Mouse (Mus musculus): Measurements from ENCODE around the gene Rap1b.

Rap1b gene

DNA sequence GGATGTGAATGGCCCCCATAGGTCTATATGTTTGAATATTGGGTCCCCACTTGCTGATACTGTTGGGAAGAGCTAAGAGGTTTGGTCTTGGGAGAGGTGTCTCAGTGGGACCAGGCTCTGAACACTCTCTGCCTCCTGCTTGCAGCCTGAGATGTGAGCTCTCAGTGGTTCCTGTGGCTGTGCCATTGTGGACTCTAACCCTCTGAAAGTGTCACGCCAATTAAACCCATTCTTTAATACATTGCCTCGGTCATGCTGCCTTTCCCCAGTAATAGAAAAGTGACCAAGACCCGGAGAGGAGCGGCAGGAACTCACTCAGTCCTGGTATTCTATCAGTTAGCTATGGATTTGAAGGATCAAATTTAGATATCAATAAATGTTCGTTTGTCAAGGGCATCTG is 12.4 kb upstream of the Rap1b start:
- no peak for DNase-seq (ENCODE audit: low spot score in 2 of 2)

DNA sequence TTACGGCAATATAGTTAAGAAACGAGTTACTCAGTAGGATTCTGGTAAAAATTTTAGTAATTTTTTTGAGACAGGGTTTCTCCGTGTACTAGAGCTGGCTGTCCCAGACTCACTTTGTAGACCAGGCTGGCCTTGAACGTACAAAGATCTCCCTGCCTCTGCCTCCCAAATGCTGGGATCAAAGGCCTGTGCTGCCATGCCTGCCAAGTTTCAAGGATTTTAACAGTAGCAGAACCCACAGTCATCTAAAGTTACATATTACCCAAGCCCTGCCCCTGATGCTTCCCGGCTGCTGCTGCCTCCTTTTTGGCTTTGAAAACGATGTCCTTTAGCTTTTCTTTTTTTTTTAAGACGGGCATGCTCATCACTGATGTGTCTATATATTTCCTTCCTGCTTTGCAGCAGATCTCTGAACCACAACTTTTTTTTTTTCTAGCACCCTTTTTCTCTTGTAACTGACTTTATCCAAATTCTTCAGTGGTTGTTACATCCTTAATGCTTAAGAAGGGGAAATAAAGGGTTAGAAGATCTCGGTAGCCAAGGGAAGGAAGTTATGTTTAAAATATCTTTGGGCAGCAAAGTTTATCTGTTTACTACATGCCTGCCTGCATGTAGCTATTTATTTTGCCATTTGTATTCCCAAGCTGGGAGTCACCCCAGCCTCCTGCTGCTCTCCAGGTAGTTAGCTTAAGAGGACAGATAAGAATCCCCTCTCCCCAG is 10.3 kb upstream of the Rap1b start:
- DNase-seq (ENCODE audit: low spot score in 2 of 2) = no peak

DNA sequence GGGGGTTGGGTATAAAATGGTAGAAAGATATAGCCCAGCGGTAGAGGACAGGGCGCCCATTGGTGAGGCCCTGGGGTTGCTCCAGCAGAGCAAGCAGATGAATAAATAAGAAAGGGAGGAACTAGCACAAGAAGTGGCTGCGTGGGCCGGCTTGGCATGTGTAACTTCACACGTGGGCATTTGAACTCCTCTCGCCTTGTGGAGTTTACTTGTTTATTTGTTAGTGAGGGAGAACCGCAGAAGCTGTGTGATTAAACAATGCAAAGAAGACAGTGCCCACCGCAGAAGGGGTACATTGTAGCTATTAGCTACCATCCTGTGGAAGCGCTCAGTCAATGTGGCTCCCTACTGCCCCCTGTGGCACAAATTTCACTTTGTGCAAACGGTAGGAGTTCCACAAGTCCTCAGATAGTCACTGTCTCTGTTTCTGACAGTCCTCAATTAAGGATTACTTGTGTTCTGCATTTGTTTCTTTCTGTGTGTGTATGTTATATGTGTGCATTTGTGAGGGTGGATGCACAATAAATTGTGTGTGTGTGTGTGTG is 6.9 kb upstream of the Rap1b start:
- DNase-seq (ENCODE audit: low spot score in 2 of 2) = peak in 1 of 2 experiments; percentile 47

DNA sequence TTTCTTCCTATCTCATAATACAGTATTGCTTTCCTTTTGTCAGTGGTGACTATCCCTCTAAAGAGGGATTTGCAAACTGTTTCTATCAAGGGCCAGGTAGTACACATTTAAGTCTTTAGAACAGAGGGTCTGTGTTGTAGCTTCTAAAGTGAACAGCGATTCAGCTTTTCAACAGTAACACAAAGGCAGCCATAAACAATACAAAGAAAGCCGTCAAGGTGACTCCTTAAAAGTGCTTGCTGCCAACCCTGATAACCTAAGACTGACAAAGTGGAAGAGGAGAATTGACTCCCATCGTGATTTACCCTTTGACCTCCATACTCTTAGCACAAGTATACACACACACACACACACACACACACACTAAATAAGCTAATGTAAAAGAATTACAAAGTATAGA is 3.1 kb upstream of the Rap1b start:
- no peak for DNase-seq (ENCODE audit: low spot score in 2 of 2)

DNA sequence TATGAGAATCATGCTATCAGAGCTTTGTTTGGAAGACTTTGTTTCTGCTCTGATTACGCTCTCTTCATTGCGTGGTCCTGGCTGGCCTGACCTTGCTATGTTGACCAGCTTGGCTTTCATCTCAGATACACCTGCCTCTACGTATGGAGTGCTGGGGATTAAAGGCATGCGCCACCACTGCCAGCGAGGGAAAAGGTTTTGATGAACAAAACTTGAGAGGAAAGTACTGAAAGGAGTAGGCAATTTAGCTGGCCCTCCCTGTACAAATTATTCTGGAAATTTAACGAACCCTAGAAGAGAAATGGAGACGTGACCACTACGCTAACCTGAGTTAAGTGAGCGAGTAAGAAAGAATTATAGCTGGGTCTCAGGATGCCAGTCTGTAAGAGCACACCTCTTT is 961 bp upstream of the Rap1b start:
- DNase-seq (ENCODE audit: low spot score in 2 of 2) = no peak

DNA sequence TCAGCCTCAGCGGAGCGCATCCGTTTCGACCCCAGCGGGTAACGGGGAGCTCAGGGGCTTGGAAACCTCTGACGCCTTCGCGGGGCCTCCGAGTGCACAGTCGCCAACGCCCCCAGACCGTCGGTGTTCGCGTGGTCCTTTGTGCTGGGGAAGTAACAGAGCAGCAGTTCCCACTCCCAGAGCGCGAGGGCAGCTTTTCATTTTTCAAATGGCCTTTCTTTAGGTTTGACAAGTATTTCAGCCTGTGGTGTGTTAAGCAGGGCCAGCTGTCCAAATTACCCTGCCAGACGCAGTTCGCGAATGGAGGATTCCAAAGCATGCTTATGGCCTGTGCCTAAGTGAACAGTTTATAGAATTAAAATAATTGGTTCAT is 411 bp upstream of the Rap1b start:
- no peak for DNase-seq (ENCODE audit: low spot score in 2 of 2)

DNA sequence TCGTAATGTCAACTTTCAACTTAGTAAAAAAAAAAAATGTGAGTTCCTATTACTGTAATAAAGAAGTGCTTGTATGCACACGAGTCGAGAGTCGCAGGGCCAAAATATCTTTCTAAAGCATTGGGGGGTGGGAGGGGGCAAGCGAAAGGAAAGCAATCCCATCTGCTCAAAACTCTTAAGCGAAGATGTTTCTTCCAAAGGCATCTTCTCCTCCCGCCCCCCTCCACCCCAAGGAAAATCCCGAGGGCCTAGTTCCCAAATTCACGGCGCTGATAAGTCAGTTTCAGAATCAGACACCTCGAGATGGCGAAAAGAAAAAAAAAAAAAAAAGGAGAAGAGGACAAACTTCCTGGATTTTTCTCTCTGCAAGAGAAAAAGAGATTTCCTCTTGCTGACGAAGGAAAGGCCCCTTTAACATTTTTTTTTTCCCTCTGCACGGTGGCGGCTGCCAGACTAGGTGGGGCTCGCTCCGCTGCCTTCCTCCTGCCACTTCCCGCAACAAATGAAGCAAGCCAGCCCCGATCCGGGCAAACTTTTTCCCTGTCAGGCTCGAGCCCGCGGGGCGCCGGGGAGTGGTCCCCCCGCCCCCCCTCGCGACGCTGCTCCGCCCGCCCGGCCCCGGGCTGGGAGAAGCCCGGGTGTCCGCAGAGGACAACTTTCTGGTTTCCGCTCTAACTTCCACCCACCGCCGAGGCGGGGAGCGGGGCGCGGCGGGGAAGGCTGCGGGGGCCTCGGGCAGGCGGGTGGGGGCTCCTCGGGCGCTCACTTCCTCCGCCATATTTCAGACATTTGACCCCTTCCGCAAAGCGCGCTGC is 846 bp downstream of the Rap1b start:
- DNase-seq (ENCODE audit: low spot score in 2 of 2) = peak; percentile 75 to 76

DNA sequence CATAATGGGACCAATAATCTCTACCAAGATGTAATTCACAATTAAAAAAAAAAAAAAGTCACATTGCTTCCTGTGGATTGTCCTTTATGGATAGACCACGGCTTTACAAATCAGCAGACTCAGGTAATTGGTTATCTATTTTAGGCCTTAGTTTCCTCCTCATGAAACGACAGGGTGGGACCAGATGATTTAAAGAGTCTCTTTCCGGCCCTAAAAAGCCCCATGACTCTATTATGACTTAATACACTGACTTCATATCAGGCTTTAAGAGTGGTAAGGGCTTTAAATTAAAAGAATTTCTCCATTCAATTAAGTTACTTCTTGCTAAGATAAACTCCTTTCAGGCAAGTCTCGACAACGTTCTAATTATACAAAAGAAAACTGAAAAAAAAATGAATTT is 1.6 kb downstream of the Rap1b start:
- DNase-seq (ENCODE audit: low spot score in 2 of 2) = no peak

DNA sequence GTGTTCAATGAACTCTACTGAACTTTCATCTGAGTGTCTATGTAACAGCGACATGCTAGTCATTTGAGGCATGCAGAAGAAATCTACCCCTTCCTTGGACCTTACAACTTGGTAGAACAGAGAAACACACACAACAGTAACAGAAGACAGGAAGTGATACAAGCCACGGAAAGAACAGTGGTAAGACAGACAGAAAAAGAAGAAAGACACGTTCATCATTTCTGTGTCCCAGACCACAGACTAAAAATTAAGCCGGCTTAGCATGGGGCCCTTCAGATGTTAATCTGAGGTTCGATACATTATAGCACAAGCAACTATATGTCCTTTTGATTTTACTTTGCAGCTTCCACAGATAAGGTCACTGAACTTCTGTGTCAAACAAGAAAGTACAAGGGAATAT is 2.1 kb downstream of the Rap1b start:
- no peak for DNase-seq (ENCODE audit: low spot score in 2 of 2)

DNA sequence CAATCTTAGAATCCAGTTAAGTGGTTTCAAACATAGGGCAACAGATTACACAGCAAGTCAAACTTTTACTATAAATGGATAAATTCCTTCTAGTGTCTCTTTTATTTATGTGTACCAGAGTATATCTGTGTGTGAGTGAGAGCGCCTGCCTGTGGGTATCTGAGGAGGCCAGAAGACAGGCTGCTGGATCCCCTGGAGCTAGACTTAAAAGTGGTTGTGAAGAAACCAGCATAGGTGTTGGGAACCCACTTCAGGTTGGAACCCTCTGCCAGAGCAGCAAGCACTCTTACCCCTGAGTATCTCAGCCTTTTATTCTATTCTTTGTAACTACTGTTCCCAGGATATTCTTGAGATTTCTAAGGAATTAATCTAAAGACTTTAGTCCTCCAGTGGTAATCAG is 4.1 kb downstream of the Rap1b start:
- DNase-seq (ENCODE audit: low spot score in 2 of 2) = no peak

DNA sequence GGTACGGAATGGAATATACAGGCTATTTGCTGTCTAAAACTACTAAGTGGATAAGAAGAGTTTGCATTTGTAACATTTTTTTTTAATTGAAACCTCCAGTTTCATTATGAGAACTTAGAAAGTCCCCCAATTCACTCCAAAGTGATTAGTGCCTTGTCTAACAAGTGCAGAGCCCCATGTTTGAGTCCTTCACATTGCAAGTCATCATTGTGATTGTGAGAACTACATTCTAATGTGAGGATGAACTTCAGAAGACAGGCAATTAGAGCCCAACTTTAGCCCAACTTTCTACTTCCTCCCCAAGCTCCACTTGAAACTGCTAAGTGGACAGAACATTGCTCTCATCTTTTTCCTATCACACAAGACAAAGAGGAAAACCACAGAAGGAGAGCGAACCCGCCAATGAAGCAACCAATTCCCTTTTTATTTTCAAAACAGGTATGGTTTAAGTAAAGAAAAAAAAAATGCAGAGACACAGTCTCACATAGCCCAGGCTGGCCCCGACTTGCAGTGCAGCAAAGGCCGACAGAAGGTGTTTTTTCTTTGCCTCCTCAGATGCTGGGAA is 5.3 kb downstream of the Rap1b start:
- DNase-seq (ENCODE audit: low spot score in 2 of 2) = no peak

DNA sequence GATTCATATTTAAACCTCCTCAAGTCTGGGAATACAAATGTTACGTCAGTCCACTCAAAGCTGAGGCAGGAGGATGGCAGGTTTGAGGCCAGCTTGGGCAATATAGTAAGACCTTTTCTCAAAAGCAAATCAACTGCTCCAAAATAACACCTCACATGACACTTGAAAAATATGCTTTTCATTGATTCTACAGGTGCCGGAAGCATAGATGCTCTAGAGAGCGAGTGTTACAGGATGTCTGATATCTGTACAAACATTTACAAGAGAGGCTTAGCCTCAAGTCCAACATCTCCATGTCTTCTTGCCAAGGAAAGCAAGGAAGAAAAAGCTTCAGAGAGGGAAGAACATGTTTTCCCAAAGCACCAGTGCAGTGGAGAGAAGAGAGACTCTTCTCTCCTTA is 6.1 kb downstream of the Rap1b start:
- DNase-seq (ENCODE audit: low spot score in 2 of 2) = no peak

DNA sequence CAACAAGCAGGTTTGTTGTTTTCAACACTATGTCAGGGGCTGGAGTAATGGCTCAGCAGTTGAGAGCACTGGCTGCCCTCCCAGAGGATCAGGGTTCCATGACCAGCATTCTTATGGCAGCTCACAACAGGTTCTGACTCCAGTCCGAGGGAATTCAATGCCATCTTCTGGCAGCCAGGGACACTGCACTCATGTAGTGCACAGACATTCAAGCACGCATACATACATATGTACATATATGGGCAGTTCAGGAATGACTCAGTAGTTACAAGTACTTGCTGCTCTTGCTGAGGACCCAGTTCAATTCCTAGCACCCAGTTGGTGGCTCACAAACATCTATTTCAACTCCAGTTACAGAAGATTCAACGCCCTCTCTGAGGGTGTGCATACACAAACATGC is 6.9 kb downstream of the Rap1b start:
- no peak for DNase-seq (ENCODE audit: low spot score in 2 of 2)

DNA sequence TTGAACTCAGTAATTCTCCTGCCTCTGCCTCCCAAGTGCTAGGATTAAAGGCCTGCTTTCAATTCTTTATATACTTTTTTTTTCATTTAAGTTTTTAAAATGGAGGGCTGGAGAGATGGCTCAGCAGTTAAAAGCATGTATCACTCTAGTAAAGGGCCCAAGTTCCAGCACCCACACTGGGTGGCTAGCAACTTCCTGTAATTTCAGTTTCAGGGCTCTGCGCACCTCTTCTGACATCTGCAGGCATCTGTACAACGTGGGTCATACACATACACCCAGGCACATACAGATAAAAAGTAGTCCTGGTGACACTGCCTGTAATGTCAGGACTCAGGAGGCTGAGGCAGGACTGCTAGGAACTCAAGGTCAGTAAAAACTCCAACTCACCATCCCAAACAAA is 9.5 kb downstream of the Rap1b start:
- DNase-seq (ENCODE audit: low spot score in 2 of 2) = peak in 1 of 2 experiments; percentile 44

DNA sequence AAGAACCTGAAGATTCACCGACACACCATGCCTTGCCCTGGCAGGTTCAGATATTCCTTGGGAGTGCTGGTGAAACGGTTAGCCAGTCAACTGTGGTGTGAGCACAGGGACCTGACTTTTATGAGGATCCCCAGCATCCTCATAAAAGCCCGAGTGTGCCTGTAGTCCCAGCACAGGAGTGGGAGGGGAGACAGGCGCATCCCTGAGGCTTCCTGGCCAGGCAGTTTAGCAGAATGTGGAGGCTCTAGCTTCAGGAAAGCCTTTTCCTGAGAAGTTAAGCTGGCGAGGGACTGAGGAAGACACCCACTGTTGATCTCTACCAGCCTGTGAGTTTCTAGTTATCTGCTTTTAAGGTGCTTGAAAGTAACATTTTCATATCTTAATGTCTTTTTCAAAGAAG is 10.4 kb downstream of the Rap1b start:
- DNase-seq (ENCODE audit: low spot score in 2 of 2) = no peak

DNA sequence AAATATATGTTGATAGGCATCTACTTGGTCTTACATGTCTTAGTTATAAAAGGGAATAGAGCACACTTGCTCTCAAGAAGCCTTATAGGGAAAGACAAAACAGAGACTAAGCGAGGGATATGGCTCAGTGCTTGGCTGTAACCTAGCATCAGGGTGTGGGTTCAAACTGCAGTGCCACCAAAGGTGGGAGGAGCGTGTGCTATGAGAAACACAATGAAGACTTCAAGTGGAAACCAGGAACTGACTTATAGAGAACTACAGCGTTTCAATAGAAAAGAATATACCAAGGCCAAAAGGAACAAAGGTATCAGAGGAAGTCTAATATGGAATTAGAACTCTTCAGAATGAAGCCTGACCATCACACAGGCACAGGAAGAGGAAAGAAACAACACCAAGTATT is 15.0 kb downstream of the Rap1b start:
- DNase-seq (ENCODE audit: low spot score in 2 of 2) = no peak

DNA sequence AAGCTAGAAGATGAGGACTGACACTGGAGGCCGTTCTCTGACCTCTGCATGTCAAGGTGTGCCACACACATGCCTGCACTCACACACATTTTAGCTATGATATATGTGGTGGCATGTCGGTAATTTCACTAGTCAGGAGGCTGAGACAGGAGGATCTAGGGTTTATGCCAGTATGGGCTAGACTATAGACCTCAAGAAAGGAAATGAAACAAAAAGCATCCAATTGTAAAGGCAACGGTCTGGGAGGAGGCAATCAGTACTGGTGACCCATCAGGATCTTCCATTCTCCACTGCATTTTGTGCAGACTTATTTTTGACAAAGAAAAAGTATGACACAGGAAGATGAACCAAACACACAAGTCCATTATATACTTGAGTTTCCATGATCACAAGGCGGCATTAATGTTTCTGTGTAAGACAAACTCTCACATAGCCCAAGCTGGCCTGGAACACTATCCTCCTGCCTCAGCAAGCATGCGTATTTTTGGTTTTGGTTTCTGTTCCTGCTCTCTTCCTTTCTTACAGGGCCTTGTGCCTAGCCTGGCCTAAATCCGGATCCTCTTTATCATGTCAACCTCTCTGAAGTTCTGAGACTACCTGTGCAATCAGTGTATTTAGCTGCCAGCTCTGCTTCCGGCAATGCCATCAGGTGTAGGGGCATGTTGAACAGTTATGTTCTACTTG is 16.2 kb downstream of the Rap1b start:
- DNase-seq (ENCODE audit: low spot score in 2 of 2) = no peak

DNA sequence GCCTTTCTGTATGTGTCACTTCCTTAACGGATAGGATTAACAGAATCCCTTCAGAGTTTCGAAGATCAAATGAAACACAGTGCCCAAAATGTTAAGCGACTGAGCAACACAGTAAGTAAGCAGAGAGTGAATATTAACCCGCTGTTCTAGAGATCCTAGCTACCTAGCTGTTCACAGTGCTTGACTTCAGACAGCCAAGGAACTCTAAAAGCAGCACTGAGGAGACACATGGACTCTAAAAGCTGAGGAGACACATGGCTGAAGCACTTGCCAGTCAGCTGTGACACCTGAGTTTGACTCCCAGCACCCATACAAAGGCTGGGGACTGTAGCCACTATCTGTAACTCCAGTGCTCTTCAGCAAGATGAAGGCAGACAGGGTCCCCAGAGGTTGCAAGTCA is 16.8 kb downstream of the Rap1b start:
- DNase-seq (ENCODE audit: low spot score in 2 of 2) = no peak

DNA sequence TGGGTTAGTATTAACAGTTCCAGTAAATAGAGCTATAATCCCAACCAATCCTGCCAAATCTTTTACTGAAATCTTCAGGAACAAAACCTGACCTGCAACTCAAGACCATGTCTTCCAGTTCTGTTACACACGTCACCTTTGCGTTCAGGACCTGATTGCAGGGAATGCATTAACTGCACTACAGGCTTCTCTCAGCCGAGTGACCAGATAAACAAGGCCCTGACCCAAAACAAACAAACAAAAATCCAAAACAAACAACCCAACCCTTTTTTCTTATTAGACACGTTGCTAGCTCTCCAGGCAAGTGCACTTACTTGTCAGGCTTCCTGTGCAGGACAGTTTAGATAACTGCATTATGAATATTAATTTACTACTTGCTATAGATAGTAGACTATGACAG is 17.3 kb downstream of the Rap1b start:
- DNase-seq (ENCODE audit: low spot score in 2 of 2) = no peak

DNA sequence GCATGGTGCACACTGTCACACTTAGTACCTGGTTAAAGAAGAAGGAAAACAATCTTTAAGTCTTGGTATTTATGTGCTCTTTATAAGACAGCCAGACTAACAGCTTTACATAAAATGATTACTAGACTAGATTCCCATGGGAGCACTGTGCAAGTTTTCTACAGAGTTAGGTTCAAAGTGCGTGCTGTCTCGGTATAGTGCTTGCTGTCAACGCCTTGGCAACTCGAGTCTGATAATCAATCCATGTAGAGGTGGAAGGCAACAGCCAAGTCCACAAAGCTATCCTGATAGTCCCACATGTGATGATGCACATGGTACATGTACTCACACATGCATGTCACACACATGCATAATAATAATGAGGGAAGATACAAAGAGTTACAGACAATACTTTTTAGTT is 21.2 kb downstream of the Rap1b start:
- no peak for DNase-seq (ENCODE audit: low spot score in 2 of 2)

DNA sequence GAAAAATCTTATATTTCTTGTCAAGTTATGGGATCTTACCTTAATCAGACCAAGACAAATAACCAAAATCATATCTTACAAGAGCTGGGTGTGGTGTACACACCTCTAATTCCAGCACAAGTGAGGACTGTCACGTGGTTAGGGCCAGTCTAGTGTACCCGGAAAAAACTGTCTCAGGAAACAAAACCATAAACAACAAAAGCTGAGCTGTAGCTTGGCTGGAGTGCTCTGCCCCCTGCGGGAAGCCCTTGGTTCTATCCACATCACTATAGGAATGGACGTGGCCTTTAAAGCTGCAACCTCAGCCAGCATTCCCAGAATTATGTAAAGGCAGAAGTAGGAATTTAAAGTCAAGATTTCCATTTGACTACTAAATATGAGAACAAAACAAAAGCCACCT is 21.7 kb downstream of the Rap1b start:
- no peak for DNase-seq (ENCODE audit: low spot score in 2 of 2)

DNA sequence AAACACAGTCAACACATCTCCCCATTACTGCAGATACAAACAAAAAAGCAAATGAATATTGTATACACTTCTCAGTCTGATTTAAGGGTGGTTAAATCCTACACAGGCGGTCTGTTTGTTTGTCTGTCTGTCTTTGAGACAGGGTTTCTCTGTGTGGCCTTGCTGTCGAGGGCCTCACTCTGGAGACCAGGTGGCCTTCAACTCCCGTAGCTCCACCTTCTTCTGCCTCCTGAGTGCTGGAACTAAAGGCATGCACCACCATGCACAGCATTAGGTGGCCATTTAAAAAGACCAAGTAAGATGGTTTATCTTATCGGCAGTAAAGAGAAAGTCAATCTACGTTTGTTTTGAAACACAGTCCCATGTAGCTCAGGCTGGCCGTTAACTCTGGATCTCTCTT is 22.5 kb downstream of the Rap1b start:
- no peak for DNase-seq (ENCODE audit: low spot score in 2 of 2)
